Mouse (Mus musculus) spleen, adult 18-20 months (tissue): ENCODE data around the gene Acad9.

Experiments
- DNase-seq, 2 experiments: peaks; one replicate each; pipeline ENCODE4 v3.0.0; 2022; ENCODE audit warnings: mixed read lengths in 2 of 2

Gene Acad9

DNA sequence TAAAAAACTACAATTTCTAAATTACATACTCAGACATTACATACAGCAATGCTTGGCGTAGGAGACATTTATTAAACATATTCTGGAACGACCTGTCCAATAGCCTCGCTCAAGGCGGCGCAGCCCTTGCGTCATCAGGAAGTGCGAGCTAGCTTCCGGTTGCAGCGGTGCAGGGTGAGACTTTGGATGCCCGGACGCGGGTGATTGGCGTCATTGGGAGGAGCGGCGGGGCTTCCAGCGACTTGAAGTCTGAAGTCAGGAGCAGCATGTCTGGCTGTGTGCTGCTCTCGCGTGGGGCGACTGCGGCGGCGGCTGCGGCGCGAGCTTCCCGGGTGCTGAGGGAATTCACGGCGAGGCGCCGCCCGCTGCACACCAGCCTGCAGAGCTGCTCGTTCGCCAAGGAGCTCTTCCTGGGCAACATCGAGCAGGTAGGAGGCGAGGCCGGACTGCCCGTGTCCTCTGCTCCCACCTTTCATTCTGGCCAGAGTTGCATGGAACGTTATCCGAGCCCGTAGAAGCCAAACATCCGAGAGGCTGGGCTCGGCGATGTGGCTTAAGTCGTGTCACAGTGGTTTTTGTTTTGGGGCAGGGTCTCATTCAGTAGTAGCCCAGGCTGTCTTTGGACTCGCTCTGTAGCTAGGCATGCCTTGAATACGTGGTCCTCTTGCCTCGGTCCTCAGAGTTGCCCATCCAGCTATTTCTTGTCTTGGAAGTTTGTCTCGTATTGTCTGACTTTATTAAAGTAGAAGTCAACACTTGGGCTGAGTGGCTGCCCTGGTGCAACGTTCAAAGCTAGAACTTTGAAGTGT lies at the start of gene Acad9:
Gene Acad9, plus strand, starts transcription at position 137 of the 809 bp plus-strand sequence.
- peak; percentile 84 to 90 for DNase-seq

DNA sequence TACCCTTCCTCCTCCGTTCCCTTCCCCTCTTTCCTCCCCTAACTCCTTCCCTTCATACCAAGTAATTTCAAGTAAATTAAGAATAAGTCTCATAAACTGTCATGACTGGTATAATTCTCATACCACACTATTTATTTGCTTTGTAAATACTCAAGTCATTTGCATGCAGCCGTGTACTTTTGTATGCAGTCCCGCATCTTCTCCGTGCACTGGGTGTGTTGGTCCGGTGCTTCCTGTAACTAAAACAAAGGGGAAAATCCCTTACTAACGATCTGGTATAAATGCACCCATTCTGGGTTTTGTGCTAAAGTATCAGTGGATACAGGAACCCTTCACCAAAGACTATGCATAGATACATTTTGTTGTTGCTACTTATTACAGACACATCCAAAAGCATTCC lies 40.0 kb upstream of the Acad9 start:
- no peak for DNase-seq

DNA sequence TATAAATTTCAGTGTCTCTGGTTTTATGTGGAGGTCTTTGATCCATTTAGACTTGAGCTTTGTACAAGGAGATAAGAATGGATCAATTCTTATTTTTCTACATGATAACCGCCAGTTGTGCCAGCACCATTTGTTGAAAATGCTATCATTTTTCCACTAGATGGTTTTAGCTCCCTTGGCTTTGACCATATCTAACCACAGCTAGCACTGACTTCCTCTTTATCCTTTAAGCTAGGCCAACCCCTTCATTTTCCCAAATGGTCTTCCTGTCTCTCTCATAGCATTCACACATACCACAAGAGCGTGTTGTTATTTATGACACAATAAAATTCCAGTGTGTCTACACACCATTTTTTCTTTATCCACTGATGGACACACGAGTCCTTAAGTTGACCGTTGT lies 35.8 kb upstream of the Acad9 start:
- no peak for DNase-seq

DNA sequence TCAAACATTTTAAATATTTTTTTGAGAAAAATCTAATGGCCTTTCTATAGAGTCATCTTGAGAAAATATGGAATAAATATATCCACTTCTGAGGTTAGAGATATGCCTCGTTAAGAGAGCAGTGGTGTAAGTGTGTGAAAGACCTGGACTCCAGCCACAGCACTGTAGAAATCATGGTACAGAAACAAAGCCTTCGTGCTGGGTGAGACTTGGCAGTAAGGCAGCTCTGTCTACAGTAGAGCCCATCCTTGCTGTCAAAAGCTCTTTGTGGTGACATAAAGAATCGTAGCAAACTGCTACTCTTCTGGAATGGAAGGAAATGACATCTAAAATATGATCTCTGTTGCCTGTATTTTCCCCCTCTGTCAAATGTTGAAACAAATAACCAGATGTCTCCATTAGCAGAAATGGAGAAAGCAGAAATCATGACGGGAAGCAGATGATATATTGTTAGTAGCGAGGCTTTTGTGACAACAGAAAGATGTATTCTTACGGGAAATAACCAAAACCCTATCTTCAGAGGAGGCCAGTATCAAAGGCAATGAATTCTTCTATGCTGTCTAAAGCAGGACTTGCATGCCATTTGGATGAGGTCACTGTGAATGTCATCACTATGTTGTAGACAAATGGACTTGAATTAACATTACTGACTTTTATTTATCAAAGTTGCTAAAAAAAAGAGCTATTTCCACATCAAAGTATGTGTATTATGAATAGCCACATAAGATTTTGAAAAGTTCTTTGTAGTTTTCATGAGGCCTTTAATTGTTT lies 33.9 kb upstream of the Acad9 start:
- no peak for DNase-seq

DNA sequence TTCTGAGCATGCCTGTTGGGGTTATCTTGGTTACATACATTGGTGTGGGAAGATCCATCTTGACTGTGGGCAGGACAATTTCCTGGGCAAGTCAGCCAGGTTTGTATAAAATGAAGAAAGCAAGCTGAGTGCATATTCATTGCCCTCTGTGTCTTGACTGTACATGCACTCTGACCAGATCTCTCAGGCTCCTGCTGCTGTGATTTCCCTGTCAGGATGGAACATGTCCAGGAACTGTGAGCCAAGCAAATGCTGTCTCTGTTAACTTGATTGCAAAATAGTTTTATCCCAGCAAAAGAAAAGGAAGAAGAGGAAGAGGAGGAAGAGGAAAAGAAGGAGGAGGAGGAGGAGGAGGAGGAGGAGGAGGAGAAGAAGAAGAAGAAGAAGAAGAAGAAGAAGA lies 21.3 kb upstream of the Acad9 start:
- no peak for DNase-seq

DNA sequence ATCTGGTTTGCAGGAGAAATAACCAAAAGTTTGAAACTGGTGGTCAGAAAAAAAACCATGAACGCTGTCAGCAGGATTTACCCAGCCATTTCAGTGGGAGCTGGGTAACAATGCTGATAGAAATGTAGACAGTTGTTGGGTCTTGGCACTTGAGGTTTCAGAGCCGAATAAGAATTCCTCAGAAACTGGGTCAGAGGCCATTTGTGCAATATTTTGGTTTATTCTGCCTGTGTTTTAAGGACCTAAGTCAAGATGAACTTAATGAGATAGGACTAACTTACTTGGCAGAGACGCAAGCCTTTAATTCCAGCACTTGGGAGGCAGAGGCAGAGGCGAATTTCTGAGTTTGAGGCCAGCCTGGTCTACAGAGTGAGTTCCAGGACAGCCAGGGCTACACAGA lies 20.7 kb upstream of the Acad9 start:
- no peak for DNase-seq

DNA sequence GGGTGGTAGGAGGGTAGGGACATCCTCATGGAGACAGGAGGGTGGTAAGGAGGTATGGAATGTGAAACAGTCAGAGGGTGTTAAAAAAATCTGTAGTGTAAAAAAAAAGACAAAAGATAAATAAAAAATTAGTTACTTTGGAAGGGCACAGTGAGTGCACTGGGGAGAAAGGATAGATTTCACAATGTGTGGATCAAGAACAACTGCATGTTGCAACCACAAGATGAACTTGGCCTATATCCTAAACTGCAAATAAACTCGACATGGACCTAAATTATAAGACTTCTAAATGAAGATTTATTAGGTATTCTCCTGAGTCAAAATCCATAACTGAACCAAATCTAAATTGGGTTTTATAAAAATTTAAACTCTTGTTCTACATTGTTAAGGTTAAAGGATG lies 16.7 kb upstream of the Acad9 start:
- no peak for DNase-seq

DNA sequence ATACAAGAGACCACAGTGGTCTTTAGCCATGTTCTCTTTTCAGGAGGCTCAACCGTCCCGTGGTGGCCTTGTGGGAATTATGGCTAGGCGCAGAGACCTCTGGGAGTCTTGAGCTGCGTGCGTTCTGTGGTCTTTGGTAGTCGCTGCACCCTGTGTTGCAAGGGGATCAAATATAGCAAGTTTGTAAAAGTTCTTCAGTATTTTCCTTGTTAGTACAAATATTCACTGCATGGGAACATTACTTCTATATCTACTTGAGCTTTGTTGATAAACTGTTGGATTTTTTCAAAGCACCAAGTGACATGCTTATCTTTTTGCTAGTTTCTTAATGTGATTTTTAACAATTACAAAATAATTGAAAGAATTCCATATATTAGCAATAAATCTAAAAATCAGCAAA lies 12.3 kb upstream of the Acad9 start, which contains the start of gene Ccdc144b:
Gene Ccdc144b, minus strand, starts transcription at position 101 of the 400 bp plus-strand sequence.
- no peak for DNase-seq

DNA sequence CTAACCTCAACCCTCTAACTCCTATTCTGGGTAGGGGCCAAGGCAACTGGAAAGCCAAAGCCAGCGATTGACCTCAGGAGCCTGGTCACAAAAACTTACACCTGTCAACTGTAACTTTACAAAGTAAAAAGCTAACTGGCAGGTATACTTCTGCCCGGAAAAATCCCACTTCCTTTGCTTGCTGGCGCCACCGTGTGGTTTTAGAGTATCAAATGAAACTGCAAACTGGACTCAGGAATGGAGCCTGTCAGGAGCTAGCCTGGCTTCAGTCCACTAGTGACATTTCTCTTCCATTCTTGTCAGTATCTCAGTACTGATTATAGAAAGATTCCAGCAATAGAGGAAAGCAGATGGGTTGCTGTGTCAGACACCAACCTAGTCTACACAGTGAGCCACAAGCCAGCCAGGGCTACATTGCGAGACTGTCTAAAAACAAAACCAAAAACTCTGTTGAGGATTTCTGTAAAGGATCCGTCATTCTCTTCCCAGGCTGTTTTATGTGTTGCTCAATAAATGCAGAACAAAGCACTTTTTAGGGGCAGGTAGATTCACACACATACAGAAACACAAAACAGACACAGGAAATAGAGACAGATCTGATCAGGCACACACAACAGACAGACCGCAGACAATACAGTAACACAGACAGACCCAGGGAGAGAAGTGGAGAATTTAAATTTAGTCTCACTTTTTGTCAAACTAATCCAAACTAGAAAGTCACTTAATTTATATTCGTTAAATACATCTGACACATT lies 5.5 kb upstream of the Acad9 start:
- peak; percentile 22 to 72 for DNase-seq

DNA sequence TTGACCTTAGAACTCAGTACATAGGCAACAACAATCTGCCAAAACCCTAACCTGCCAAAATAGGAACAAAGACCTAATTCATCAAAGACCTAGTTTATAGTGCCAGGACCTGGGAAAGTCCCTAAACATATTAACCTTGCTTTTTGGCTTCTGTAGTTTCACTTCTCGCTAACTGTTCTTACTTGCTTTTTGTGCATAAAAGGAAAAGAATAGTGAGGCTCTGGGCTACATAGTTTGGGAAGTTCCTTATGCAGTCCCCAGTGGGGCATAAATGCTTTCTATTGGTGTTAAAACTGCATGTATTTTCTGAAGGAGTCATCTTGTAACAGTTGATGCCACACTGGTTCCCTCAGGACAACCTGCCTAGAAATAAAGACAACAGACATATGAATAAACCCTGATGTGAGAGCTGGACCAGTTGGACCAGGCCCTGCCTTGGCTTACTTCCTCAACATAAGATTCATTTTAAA lies 1.2 kb upstream of the Acad9 start:
- DNase-seq: peak in 1 of 2 experiments; percentile 15

DNA sequence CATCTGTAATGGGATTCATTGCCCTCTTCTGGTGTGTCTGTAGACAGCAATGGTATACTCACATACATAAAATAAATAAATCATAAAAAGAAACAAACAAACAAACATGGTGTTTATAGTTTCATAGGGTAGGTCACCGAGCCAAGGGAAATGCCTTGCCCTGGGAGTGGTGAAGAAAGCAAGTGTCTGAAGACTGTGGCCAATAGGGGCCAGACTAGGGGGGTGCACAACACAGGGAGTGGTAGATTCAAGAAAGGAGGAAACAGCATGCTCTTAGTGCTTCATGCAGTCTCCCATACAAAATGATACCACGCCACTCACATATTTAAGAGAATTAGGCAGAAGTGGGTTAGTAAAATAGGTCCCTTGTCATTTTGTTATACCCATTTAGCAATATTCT lies 613 bp upstream of the Acad9 start:
- DNase-seq: no peak

DNA sequence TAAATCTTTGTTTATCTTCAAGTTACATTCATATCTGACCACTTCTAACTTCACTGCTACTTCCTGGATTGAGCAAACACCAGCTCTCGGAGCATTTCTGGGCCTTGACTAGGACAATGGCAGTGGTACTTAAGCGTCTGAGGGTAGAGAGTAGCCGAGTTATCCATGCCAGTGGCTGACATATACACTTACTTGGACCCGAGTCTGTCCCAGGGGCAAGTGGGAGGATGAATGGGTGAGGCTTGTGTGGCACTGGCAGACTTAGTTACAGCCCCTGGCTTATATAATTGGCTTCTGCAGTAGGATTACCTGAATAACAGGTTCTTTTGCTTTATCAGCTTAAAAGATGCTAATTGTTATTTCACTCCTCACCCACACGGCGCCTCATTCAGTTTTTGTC lies 2.0 kb downstream of the Acad9 start:
- DNase-seq: no peak

DNA sequence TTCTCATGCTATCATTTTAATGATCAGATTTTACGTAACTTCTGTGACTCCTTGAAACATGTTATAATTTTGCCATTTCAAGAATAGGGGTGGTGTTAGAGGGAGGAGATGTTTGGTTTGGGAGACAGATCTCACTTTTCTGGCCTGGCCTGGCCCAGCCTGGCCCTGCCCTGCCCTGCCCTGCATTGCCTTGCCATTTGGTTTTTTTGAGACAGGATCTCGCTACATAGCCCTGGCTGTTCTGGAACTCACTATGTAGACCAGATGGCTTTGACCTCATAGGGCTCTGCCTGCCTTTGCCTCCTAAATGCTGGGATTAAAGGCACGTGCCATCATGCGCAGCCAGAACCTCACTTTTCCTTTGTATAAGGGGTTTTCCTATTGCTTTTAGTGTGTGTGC lies 4.7 kb downstream of the Acad9 start:
- DNase-seq: no peak

DNA sequence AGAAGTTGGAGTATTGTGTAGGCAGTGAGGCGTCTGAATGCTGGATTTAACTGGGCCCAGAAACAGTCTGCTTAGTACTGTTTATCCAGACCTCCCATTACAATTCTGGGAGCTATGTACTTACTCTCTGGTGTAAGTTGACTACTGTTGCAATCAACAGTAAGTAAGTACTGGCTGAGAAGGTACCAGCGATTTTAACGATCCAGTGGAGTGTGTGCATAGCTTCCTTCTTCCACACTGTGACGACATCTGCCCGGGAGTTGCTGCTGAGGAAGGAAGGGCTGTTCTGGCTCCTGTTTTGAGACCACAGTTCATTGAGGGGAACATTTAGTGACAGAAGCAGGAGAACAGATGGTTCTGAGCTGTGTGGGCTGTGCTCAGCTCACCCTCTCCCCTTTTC lies 5.3 kb downstream of the Acad9 start:
- DNase-seq: no peak

DNA sequence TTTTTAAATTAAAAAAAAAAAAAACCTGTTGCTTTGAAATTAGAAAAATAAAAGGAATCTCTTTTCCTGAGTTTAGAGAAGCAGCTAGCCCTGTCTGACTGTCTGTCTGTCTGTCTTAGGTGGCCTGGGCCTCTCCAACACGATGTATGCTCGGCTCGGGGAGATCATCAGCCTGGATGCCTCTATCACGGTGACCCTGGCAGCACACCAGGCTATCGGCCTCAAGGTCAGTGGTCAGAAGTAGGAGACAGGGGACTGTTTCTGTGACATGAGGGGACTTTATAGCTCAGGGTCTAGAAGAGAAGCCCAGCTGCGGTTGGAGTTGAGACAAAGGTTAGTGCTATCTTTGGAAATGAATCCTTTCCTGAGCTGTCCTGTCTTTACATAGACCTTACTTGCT lies 8.5 kb downstream of the Acad9 start:
- no peak for DNase-seq

DNA sequence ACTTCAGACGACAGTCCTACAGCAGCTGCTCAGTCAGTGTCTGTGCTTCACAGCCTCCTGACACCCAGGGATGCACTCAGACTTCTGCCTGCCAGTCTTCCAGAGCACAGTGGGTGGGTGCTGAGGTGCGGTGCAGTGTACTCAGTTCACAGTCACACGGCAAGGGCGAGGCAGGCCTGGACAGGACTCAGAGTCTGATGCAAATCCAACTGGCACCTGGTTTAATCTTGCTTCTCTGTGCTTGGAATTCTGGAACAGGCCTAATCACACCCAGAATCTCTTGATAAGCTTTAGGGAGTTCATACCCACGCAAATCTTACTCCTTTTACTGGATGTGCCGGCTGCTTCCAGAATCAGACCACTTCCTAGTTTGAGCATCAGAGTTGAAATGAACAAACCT lies 9.7 kb downstream of the Acad9 start:
- DNase-seq: no peak

DNA sequence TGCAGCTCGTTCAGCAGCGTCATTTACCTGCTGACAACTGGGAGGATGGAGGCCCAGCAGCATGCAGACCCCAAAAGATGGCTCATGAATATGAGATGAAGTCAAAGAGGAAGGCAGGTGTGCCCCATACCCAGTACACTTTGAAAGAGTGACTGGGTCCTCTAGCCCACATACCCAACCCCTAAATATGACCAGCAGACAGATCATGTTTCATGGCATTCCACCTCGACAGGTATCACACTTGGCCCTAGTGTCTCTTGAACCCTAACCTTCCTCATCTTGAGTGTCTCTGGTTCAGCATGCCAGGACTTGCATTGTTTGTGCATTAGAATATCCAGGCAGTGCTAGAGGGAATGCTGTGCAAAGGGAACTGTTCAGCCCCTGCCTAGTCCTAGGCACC lies 11.6 kb downstream of the Acad9 start:
- DNase-seq: no peak

DNA sequence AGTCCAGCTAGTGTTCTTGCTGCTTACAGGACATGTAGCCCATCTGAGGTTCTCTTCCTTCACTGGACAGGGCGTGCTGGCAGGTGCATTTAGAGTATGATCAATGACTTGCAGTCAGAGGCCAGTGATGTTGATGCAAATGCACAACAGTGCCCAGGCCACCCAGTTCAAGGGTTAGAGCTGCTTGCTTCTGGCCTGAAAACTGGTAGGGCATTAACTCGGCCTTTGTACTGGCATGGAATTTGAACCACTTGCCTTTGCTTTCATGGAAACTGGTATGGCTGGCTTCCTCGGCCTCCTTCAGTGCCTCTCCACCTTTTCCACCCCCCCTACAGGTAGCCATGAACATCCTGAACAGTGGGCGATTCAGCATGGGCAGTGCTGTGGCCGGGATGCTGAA lies 14.1 kb downstream of the Acad9 start:
- DNase-seq: no peak

DNA sequence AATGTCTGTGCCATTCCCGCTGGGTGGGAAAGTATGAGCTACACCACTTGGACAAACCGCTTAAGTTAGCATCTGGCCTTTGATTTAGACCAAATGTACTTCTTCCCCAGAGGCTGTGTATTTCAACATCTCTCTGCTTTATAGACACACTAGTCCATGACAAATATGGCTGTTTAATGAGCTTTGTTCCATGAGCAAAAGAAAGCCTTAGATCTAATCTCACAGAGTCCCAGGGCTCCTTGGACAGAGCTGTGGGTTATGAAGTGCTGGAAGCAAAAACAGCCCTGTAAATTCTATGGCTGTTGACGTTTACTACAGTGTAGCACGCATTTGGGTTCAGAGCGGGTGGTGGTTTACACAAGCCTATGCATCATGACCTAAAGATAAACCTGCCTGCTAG lies 15.0 kb downstream of the Acad9 start:
- DNase-seq: no peak

DNA sequence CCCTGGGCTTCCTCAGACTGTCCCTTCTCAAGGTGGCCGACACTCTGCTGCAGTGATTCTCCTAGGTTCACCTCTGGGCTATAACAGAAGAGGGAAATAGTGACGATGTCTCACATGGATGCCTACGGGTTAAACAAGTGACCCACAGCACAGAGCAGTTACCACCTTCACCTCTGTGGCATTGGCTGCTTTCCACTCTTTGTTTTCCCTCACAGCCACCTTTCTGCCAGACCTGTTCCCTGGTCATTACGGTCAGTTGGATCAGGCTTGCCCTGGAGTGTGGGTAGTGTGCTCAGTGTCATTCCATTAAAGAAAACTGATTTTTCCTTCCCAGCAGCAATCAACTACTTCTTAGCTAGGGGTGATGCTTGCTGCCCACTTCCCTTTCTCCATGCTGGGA lies 17.1 kb downstream of the Acad9 start:
- DNase-seq: no peak

DNA sequence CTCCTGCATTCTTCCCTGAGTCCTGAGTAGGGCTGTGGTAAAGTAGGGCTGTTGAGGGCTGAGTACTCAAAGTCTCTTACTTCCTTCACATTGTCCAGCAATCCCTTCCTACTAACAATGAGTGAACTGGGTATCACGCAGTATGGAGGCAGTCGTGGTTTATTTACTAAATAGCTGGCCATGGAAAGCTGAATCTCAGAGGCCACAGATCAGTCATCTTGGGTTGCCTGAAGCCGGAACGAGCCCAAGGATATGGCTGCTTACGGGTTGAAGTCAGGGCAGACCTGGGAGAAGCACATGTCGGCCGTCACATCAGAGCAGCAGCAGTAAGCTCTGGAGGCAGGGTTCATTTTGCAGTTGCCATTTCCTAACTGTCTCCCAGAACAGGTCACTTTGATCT lies 17.6 kb downstream of the Acad9 start:
- no peak for DNase-seq

DNA sequence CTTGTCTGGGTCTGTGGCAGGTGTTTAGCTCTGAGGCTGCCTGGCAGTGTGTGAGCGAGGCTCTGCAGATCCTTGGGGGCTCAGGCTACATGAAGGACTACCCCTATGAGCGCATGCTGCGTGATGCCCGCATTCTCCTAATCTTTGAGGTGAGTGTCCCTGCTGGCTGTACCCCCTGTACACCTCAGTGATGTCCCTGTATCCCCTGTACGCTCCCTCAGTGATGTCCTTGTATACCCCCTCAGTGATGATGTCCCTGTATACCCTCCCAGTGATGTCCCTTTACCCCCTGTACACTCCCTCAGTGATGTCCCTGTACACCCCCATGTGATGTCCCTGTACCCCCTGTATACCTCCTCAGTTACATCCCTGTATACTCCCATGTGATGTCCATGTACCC lies 19.6 kb downstream of the Acad9 start:
- no peak for DNase-seq

DNA sequence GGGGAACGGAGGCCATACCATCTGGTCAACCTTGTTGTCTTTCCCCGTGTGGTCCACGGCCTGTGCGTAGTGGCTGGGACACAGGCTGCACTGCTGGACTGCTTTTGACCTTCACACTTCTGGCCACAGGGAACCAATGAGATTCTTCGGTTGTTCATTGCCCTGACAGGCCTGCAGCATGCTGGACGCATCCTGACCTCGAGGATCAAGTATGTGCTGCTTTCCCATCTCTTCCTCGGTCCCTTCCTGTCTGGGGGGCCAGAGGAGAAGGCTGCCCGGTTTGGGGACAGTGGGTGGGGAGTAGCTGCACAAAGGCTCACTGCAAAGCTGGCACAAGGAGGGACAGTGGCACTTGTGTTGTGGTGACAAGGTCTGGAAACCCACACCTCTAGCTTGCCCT lies 21.8 kb downstream of the Acad9 start:
- no peak for DNase-seq

DNA sequence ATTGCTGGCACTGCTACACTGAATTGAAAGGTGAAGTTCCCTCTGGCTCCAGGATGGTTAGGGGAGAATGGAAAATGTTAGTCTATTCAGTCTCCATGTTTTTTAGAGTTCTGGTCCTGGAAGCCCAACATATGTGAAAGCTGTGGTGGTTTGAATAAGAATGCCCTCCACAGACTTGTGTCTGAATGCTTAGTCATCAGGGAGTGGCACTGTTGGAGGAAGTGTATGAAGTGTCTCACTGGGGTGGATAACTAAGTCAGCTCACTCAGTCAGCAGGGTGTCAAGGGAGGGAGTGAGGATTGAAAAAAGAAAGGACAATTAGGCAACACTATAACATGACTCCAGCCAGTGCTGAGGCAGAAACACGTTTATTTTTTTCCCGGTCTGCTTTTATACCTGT lies 29.6 kb downstream of the Acad9 start:
- no peak for DNase-seq
